Mouse (Mus musculus) gastrocnemius, adult 2 months (tissue): ENCODE measurements around the gene Ppm1h. TPM values are rescaled to one million over a fixed set of nuclear protein-coding genes. Genes with fewer than 3 reads are reported as not detected.

Experiments used
- DNase-seq: peaks from one replicate; pipeline ENCODE4 v3.0.0; 2022
- H3K27ac ChIP-seq: fragments of 200-600 bp; 2 replicates; pipeline ENCODE4 v1.8.1; 2022; ENCODE audit warnings: mild to moderate bottlenecking
- H3K4me3 ChIP-seq: fragments of 200-600 bp; 2 replicates; pipeline ENCODE4 v1.8.1; 2022; ENCODE audit warnings: mild to moderate bottlenecking, moderate library complexity
- CTCF ChIP-seq: fragments of 200-600 bp; IDR thresholded peaks from 2 replicates; pipeline ENCODE4 v1.8.1; 2022; ENCODE audit warnings: antibody characterized with exemption, mild to moderate bottlenecking, moderate library complexity
- intact Hi-C: fragments of 180-260 bp; cut with DNase I; formaldehyde crosslinking; loops from one replicate; pipeline ENCODE4 v1.15.1; 2025
- microRNA-seq: library from miRNA; unstranded; fragments of <30 nt; microRNA quantifications from one replicate; pipeline ENCODE4 v1.2.0, GENCODE M21; 2021
- total RNA-seq, 2 experiments: library from RNA; stranded (reverse); gene quantifications; 2 replicates each; pipeline ENCODE4 v1.2.3; 2021

The Ppm1h gene
- total RNA-seq, 2 experiments from 2014 or later: 1.2 to 2.0 TPM

DNA sequence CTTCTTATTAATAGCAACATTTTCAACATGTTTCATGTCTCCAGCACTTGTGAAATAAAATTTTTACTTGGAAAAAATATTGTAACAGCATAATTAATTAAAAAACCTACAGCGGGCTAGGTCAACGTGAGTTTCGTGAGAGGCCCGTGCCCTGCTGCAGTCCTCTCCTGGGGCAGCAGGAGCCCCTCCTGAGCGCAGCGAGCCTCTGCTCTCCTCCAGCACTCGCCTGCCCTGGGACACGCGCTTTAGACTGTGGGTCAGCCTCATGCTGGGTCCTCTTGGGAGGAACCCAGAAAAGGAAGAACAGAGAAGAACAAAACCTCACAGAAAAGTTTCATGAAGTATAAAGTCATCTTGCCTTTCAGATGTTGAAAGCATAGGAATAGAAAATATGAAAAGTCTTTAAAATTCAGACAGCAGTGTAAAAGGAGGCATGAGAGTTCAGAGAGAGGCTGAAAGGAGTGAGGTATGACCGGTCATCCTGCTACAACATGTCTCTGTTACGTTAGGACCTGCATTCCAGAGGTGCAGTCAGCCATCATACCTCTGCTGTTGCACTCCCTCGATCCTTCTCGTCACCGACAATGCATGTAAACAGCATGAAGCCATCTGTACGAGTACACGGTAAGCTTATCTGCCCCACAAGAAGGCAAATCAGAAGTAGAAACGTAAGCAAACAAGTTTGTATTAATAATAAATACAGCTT, 316.0 kb downstream of the Ppm1h start:
- no peak overlapping the region for H3K27ac ChIP-seq
- intact Hi-C loops: no loop called here
- no peak overlapping the region for H3K4me3 ChIP-seq
- no peak for DNase-seq
- TF ChIP-seq CTCF: no peak

Small RNA genes lying within 50 kb of the gene (microRNA-seq; reads per million reads assigned to microRNA genes)
- gene Mir6412 (not detected), gene Mir8104 (not detected), gene Mirlet7i (57,654 reads per million, percentile 98 among the genes with 10 or more reads in this experiment)

Other genes starting within 250 kb of the Ppm1h start
- under 1 TPM; 0.59 to 0.73 TPM for gene Avpr1a, start 230.3 kb upstream of the Ppm1h start, total RNA-seq